Mouse (Mus musculus): Measurements from ENCODE around the gene Oprm1.

Oprm1 gene

DNA sequence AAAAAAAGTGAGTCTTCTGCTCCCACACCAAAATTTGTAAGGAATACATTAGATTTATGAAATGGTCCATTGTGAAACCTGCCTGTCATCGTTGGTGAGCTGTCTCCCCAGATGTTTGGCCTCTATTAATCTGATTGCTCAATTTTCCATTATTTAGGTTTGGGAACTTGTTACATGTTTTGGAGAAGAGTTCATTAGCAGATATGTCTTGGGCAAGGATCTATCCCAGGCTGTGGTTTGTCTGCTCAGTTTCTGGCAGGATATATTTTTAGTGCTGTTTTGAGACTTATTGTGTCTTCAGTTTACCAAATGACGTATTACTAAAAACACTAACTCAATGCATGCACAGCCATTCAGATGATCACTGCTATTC is 289.6 kb downstream of the Oprm1 start:
- DNase-seq = no peak

DNA sequence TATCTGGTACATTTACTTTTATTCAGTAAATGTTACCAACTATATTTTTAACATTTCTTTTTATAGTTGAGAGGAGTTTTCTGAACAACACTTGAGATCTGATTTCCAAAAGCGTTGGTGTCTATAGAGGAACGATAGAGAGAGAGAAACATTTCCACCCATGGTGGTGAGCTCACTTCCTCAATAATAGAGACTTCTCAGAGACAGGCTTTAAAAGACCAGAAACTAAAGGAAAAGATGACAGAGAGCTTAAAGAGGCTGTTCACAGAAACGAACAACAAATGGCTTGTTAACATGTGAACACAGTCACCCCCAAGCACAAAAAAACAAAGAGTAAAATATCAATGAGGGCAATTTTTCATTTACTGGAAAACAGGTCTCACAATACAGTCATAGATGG is 291.6 kb downstream of the Oprm1 start:
- no peak for DNase-seq

DNA sequence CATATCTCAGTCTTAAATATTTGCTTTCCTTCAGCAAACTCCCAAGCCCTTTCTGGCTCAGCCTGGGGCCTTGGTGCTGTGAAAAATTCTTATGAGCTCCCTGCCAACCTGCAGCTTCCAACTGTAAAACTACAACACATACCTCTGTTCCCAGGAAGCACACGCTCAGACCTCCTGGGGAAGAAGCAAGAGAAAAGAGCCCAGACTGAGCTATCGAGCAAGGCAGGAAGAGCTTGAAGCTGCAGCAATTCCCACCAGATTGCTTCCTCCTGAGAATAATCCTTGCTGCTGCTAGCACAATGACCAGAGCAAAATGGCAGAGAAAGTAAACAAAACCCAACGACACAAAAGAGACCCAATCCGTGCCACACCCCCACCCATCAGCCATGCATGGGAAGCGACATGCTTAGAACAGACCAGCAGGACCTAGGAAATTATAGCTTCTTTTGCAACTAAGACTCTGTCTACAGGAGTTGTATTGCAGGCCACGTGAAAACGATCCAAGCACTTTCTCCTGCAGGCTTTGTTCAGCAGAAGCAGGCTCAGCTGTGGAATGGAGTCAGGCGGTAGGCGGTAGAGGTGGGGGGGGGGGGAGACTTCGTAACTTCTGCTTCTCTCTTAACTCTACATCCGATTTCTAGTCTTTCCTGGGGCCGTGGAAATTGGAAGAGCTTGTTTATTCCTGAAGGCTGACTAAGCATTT is 294.2 kb downstream of the Oprm1 start, which contains the start of gene Ipcef1:
Gene Ipcef1 (minus strand): TSS at position 164 of the 703 bp plus-strand sequence.
- no peak for DNase-seq

DNA sequence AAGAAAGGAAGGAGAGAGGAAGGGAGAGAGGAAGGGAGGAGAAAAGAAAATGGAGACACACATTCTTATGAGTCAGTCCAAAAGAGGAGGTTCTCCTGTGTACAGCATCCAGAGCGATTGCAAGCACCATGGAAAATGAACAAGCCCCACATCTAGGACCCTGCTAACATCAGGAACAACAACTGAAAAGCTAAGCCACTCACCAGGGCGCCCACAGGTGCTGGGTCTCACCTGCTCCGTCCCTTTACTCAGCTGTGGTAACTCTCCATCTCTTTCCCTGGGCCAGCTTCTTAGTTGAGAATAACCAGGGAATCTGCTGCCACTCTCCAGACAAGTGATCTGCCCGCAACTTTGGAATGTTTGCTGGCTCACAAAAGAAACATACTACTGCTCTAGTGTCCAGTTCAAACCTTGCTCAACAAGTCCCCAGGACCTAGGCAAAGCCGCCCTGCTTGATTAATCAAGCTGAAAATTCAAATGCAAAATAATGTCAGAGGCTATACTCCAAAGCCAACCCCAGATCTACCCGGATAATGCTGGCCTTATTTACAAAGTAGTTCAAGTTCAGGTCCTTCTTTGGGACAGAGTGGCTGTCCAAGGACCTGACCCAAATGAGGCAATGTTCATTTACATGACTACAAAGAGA is 296.4 kb downstream of the Oprm1 start:
- DNase-seq = no peak

DNA sequence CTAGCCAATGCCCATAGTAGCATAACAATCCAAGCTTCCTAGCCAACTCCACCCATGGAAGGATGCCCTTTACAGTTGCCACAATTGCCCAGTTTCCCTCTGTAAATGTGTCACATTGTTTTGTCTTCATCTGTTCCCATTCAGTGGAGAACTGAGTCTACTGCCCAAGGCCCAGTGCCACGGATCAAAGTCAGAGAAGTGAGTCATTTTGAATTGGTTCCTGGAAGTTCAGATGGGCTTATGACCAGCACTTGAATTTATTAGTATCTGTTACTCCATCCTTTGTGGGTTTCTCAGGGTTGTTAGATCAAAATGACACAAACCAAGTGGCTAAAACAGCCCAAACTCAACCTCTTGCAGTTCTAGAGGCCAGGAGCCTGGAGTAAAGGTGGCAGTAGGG is 299.2 kb downstream of the Oprm1 start:
- no peak for DNase-seq

DNA sequence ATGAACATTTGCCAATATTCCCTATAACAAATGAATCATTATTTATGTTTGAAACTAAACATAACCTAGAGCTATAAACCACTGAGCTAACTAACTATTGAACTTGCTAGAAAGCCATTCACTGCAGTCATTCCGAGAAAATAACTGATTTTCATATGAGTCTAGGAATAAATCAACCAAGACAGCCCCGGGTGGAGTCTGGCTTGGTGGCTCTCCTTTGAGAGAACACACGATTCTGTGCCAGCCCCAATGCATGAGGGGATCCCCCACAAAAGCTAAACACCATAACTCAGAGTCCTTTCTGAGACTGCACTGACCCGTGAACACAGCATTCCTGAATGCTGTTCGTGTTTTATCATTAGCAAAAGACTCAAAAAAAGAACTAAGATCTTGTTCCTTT is 302.0 kb downstream of the Oprm1 start:
- no peak for DNase-seq

DNA sequence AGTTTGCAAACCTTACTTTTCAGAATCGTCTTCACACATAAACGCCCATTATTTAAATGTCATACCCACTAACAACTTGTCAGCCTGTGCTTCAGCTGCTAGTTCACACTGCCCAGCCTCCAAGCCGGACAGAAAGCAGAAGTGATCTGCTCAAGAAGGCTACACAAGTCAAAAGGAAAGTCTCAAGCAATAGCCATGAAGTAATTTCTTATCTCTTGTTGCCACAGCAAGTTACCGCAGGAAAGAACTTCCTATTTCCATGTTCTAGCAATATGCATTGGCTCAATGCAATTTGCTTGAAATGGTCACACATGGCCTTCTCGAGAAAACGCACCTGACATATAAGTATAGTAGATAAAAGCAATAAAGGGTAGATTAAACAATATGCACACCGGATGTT is 304.7 kb downstream of the Oprm1 start:
- no peak for DNase-seq

DNA sequence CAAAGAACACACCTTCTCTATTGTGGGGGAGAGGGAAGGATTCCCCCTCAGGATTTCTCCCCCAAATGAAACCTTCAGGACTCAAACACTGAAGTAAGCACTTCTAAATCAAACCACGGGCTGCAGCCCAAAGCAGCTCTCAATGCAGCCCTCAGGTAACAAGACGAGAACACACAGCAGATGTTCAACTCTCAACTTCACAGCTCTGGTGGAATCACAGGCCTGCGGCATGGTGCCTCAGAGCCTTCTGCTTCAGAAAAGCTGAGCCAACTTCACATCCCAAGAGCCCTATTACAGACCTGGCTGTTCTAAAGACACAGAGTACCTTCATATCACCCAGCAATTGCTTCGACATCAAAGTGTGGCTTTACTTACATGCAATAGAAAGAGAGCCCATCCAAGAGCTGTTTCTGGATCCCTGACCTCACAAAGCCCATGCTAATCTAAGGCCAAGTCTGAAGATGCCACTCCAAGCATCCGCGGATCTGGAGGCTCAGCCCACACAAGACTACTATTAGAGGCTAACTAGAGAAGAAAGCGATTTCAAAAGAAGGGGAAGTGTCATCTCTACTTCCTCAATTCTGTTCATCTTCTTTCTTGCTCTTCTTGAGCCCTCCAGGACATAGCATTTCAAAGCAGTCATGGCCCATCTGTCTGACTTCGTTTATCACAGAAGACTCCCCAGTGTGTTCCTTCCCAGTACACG is 305.6 kb downstream of the Oprm1 start:
- DNase-seq = no peak

DNA sequence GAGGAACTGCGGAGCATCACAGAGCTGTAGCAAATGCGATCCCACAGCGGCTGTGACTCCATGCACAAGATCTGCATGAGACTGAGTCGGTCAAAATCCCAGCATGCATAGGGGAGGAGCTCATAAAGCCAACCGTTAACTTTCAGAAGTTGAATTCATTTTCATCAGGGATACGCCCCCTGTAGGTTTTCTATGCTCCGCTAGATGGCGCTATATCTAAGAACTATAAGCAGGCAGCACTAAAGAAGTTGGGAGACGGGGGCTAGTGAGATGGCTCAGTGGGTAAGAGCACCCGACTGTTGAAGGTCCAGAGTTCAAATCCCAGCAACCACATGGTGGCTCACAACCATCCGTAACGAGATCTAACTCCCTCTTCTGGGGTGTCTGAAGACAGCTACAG is 310.3 kb downstream of the Oprm1 start:
- no peak for DNase-seq

DNA sequence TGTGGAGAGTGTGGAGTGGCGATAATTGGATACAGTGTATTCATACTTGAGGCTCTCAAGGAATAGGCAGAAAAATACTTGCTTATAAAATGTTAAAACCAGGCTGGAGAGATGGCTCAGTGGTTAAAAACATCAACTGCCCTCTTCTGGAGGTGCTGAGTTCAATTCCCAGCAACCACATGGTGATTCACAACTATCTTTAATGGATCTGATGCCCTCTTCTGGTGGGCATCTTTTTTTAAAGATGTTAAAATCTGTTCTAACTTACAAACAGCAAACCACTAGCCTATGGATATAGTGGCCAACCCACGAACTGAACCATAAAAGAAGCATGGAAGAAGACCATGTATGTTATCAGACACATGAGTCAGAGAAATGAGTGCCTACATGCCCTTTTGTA is 310.8 kb downstream of the Oprm1 start:
- DNase-seq = no peak

DNA sequence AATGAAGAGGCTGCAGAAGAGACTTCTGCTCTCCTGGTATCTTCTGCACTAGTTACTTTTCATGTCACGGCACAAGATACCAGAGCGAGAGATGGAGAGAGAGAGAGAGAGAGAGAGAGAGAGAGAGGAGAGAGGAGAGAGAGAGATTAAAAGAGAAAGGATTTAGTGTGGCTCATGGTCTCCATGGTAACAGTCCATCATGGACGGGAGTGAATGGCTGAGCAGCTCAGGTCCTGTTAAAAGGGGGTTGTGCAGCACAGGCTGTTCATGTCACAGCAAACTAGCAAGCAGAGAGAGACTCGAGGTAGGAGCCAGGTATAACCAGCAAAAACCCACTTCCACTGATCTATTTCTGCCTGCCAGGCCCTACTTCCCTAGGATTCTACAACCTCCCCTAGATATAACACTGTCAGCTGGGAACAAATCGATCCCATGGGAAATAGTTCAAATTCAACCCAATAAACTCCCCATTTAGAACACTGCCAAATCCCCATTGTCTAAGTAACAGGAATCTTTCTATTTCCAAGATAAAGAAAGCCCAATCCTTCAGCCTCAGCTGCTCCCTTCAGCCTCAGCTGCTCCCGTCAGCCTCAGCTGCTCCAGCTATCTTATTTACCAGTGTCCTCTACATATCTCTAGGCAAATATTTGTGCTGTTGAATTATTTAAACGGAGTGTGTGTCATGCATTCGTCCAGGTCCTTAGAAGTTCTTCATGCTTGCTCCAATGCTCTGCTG is 312.0 kb downstream of the Oprm1 start:
- no peak for DNase-seq

DNA sequence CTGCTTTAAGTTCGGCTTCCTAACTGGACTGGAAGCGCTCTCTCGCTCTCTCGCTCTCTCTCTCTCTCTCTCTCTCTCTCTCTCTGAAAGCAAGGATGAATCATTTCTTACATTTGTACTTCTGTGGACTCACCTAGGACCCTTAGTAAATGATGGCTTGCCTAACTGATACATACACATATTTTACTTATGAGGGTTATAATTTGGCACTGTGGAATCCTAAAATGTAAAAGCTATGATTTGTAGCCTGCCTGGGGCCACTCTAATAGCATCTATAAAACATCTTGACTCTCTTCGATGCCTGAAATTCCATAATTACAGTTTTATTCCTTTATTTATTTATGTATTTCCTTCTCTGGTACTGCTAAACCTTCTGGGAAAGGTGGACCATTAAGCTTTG is 312.6 kb downstream of the Oprm1 start:
- DNase-seq = no peak

DNA sequence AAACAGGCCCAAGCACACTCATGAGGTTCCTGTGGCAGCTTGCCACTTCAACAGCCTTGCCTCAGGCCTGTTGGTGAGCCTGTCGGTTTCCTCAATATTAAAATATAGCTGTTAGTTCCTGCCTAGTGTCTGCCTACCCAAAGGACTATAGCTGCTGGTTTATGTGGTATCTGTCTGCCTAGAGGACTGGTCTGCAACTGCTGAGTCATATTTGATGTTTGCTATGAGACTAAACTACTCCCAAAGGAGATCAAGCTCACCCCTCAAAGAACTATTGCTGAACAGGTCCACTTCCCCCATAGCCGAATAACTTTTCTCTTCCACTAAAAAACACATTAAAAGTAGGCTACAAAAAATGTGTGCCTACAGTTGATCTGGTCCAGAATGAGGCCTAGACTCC is 315.9 kb downstream of the Oprm1 start:
- DNase-seq = no peak

DNA sequence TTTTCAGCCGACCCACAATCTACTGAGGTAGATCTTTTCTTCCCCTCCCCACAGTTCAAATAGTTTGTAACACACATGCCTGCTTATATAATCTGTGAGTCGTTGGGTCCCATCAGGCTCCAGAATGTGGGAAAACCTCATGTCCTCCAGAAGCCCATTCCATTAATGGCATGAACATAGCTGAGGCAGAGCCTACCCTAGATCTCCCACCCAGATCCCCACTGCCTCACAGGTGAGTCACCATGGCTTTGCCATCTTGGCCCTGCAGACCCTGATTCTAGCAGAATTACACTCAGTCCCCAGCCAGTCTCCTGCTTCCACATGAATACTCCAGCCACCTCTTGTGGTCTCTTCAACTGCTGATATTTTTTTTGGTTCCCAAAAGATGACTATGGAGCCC is 317.4 kb downstream of the Oprm1 start:
- DNase-seq = no peak

DNA sequence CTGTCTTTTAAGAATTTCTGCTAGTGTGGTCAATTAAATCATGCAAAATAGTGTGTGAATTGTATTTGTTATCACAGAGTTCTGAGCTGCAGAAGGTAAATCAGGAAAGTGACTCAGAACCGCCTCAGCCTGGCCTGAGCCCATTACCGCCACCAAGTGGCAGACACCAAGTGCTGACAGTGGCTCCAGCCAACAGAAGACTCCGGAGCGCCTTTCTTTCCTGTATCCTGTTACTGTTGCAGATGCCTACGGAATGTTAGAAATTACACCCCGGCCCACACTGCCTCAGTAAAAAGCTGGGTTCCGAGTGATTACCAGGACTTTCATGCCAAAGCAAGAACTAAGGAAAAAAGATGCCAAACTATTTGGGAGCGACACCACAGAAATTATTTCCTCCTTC is 317.9 kb downstream of the Oprm1 start:
- peak; percentile 79 for DNase-seq

DNA sequence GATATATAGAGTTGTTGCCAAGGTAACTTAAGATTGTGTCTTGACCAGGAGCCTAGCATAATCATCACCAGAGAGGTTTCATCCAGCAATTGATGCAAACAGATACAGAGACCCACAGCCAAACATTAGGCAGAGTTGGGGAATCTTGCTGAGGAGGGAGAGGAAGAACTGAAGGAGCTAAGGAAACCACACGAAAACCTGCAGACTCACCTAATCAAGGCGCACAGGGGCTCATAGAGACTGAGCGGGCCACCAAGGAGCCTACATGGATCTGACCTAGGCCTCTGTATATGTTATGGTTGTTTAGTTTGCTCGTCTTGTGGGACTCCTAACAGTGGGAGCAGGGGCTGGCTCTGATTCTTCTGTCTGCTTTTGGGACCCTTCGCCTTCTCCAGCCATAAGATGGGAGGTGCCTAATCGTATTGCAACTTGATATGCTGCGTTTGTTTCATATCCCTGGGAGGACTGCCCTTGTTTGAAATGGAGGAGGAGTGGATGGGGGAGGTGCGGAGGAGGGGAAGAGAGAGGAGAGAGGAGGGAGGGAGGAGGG is 318.4 kb downstream of the Oprm1 start:
- no peak for DNase-seq

DNA sequence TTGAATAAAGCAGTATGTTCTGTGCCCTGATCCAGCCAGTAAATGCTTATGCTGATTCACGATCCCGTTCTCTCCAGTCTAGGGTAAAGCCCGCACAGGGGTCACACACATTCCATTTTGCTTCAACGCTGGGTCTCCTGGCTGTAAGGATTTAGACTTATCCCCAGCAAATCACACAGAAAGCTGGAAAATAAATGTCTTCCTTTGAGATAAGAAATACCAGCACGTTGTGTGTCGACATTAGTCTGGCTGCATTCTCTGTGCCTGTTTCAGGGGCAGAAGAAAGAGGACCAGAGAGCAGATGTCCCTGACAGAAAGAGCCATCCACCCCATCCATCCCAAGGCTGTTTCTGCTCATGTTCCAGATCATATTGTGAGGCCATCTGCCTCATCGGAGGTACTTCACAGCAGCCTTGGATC is 319.1 kb downstream of the Oprm1 start:
- no peak for DNase-seq

DNA sequence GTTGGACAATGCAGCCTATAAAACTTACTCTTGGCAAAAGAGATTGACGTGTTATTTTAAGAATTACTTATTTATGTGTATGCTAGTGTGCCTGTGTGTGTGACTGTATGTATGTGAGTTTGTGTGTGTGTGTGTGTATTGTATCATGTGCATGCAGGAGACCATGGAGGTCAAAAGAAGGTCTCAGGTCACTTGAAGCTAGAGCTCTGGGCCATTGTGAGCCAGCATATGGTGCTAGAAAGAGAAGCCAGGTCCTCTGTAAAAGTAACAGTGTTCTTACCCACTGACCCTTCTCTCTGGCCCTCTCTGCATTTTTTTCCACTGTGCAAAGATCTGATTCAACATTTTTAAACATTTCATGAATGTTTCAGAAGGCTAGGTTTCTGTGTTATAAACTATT is 319.7 kb downstream of the Oprm1 start:
- DNase-seq = no peak
